Mouse (Mus musculus): ENCODE results near the gene Defb28.

Defb28 gene

GRCm38 (mm10) chr2:152517981-152518380, at the start of gene Defb28:
TSS of gene Defb28 (plus strand) at chr2:152518255.
- DNase-seq (ENCODE audit: low spot score in 2 of 2) = no peak

GRCm38 (mm10) chr2:152470973-152471372, 47.1 kb upstream of the Defb28 start:
- DNase-seq (ENCODE audit: low spot score in 2 of 2) = peak; percentile 17 to 36

- DNase-seq (ENCODE audit: low spot score in 2 of 2) = no peak
Measured at GRCm38 (mm10) chr2:152472434-152472833, 45.6 kb upstream of the Defb28 start.

GRCm38 (mm10) chr2:152476763-152477162, 41.3 kb upstream of the Defb28 start, which contains the start of gene Defb20:
TSS of gene Defb20 (plus strand) at chr2:152477063.
- DNase-seq (ENCODE audit: low spot score in 2 of 2) = no peak

GRCm38 (mm10) chr2:152480881-152481280, 37.2 kb upstream of the Defb28 start:
- no peak for DNase-seq (ENCODE audit: low spot score in 2 of 2)

- DNase-seq (ENCODE audit: low spot score in 2 of 2) = no peak
Measured at GRCm38 (mm10) chr2:152481726-152482125, 36.3 kb upstream of the Defb28 start.

- DNase-seq (ENCODE audit: low spot score in 2 of 2) = no peak
Measured at GRCm38 (mm10) chr2:152487024-152487423, 31.0 kb upstream of the Defb28 start.

GRCm38 (mm10) chr2:152490038-152490437, 28.0 kb upstream of the Defb28 start, which contains the start of gene Defb22:
TSS of gene Defb22 (minus strand) at chr2:152490138.
- DNase-seq (ENCODE audit: low spot score in 2 of 2) = no peak

GRCm38 (mm10) chr2:152493151-152493550, 24.9 kb upstream of the Defb28 start:
- DNase-seq (ENCODE audit: low spot score in 2 of 2) = no peak

GRCm38 (mm10) chr2:152498020-152498419, 20.0 kb upstream of the Defb28 start:
- DNase-seq (ENCODE audit: low spot score in 2 of 2) = no peak

GRCm38 (mm10) chr2:152500204-152500862, 17.7 kb upstream of the Defb28 start:
- DNase-seq (ENCODE audit: low spot score in 2 of 2) = no peak

- DNase-seq (ENCODE audit: low spot score in 2 of 2) = no peak
Measured at GRCm38 (mm10) chr2:152500863-152501229, 17.2 kb upstream of the Defb28 start.

- no peak for DNase-seq (ENCODE audit: low spot score in 2 of 2)
Measured at GRCm38 (mm10) chr2:152503950-152504349, 14.1 kb upstream of the Defb28 start.

GRCm38 (mm10) chr2:152511592-152511991, 6.5 kb upstream of the Defb28 start, which contains the start of gene Defb26:
TSS of gene Defb26 (minus strand) at chr2:152511692.
- no peak for DNase-seq (ENCODE audit: low spot score in 2 of 2)

- DNase-seq (ENCODE audit: low spot score in 2 of 2) = no peak
Measured at GRCm38 (mm10) chr2:152516084-152516483, 2.0 kb upstream of the Defb28 start.

- DNase-seq (ENCODE audit: low spot score in 2 of 2) = no peak
Measured at GRCm38 (mm10) chr2:152539944-152540710, 22.1 kb downstream of the Defb28 start, which contains the start of gene Defb29. TSS of gene Defb29 (minus strand) at chr2:152540098.

- DNase-seq (ENCODE audit: low spot score in 2 of 2) = no peak
Measured at GRCm38 (mm10) chr2:152541979-152542378, 23.9 kb downstream of the Defb28 start.

GRCm38 (mm10) chr2:152542897-152543296, 24.8 kb downstream of the Defb28 start:
- DNase-seq (ENCODE audit: low spot score in 2 of 2) = no peak

GRCm38 (mm10) chr2:152543478-152543877, 25.4 kb downstream of the Defb28 start:
- no peak for DNase-seq (ENCODE audit: low spot score in 2 of 2)

- peak; percentile 22 to 31 for DNase-seq (ENCODE audit: low spot score in 2 of 2)
Measured at GRCm38 (mm10) chr2:152544691-152545090, 26.6 kb downstream of the Defb28 start.

- no peak for DNase-seq (ENCODE audit: low spot score in 2 of 2)
Measured at GRCm38 (mm10) chr2:152548124-152548523, 30.1 kb downstream of the Defb28 start.

GRCm38 (mm10) chr2:152553774-152554423, 35.8 kb downstream of the Defb28 start:
- DNase-seq (ENCODE audit: low spot score in 2 of 2) = peak; percentile 47 to 60
